Mouse (Mus musculus): ENCODE data around the gene Lce1i. TPM values are rescaled to one million over a fixed set of nuclear protein-coding genes. Genes with fewer than 3 reads are reported as not detected.
"Not testable (repeated sequence)": the region's sequence is repeated elsewhere in the genome, so short reads cannot be mapped to it uniquely, and the experiment has no call there.

The Lce1i gene
- polyA plus RNA-seq (2015; fragmentation: Nextera tagmentation; extraction: Ambion mirVana): not detected in 2 replicates

DNA sequence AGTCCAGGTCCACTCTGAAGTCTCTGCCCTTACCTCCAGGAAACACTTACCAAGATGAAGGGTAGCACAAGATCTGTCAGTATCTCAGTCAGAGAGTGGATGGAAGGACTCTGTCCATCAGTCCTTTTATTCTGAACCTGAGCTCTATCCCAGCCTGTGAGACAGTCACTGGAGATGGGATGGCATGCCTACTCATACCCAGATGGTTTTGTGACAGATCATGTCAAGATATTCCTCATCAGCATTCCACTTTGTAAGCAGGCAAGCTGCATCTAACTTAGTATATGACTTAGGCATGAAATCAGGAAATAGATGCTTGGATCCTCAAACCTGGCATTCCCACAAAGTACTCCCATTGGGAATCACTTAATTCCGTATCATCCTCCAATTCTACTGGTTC, at the start of gene Lce1i:
Lce1i (minus strand) TSS at position 101 of the 400 bp plus-strand sequence.
- H3K4me1 ChIP-seq: no peaks in the 10 kb centered on the region
- no peak within 1 kb of the TSS for H3K27ac ChIP-seq
- 81% methylated on average over 1 of the region's 1 CpGs for WGBS
- no peak for ATAC-seq (replicated peaks)
- no peaks in the 10 kb centered on the region for H3K36me3 ChIP-seq (replicated peaks)
- H3K9me3 ChIP-seq: no peaks in the 10 kb centered on the region
- H3K4me2 ChIP-seq: no peak within 1 kb of the TSS
- no peak within 1 kb of the TSS for H3K9ac ChIP-seq
- no peaks in the 10 kb centered on the region for H3K27me3 ChIP-seq (replicated peaks)
- no peak within 1 kb of the TSS for H3K4me3 ChIP-seq

DNA sequence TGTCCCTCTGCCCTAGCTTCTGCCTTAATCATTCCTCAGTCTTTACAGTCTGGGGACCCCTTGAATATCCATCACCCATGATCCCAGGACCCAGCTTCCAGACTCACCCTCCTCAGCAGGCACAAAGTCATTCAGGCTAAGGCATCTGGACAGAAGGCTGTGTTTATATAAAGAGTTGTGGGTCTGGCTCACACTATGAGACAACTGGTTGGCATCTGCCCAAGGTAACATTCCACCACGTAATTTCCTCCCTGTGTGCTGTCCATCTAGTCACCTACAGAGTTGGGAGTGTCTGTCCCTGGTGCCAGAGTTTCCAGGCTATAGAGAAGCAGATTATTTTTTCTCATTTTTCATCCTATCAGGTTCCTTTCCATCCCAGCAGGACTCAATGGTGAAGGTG, 48.4 kb upstream of the Lce1i start, which contains the start of gene Kprp:
Kprp (minus strand) TSS at position 140 of the 400 bp plus-strand sequence.
- Histone ChIP-seq H3K9me3 (no peaks in the 10 kb centered on the region), H3K9ac (no peak within 1 kb of the TSS), H3K4me1 (no peaks in the 10 kb centered on the region), H3K27ac (no peak within 1 kb of the TSS), H3K27me3 (replicated peaks) (no peaks in the 10 kb centered on the region), H3K36me3 (replicated peaks) (no peaks in the 10 kb centered on the region), H3K4me3 (no peak within 1 kb of the TSS), H3K4me2 (no peak within 1 kb of the TSS)
- WGBS: 66% methylated on average over 1 of the region's 1 CpGs
- no peak for ATAC-seq (replicated peaks)

DNA sequence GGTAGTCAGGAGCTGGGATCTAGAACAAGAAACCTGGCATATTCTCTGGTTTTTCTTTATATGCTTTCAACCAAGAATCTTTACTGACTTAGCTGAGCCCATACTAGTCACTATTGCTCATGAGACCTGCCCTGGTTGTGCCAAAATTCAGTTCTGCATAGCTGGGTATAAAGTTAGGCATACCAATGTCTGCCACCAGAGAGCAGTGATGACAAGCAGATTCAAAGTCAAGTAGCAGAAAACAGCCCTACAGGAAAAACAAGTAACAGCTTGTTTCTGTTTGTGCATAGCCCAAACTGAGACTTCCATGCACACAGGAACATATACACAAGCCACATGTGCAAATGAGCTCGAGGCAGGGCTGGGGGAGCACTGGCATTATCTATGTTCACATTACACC, 47.1 kb upstream of the Lce1i start:
- Histone ChIP-seq H3K4me2 (no peak overlapping the region), H3K4me3 (no peak overlapping the region)
- 33% methylated on average over 1 of the region's 1 CpGs for WGBS

GRCm38 (mm10) chr3:92816036-92816435, 37.3 kb upstream of the Lce1i start:
- not testable (repeated sequence) for H3K4me2 ChIP-seq; ATAC-seq (replicated peaks); H3K27ac ChIP-seq; H3K4me3 ChIP-seq; H3K9ac ChIP-seq; H3K36me3 ChIP-seq (replicated peaks); H3K4me1 ChIP-seq; H3K27me3 ChIP-seq (replicated peaks); H3K9me3 ChIP-seq
- 90% methylated on average over 2 of the region's 2 CpGs for WGBS

More for the DNA sequence above, 47.1 kb upstream of the Lce1i start:
- Histone ChIP-seq H3K9me3 (no peaks in the 10 kb centered on the region), H3K27ac (no peak overlapping the region), H3K36me3 (replicated peaks) (no peaks in the 10 kb centered on the region), H3K9ac (no peak overlapping the region), H3K27me3 (replicated peaks) (no peaks in the 10 kb centered on the region), H3K4me1 (no peaks in the 10 kb centered on the region)
- no peak for ATAC-seq (replicated peaks)

- ATAC-seq (replicated peaks): no peak
- H3K27me3 ChIP-seq (replicated peaks): no peaks in the 10 kb centered on the region
- no peaks in the 10 kb centered on the region for H3K9me3 ChIP-seq
- H3K4me2 ChIP-seq: no peak overlapping the region
- H3K9ac ChIP-seq: no peak overlapping the region
- H3K4me1 ChIP-seq: no peaks in the 10 kb centered on the region
- no peaks in the 10 kb centered on the region for H3K36me3 ChIP-seq (replicated peaks)
- no peak overlapping the region for H3K4me3 ChIP-seq
- 92% methylated on average over 3 of the region's 3 CpGs for WGBS
- no peak overlapping the region for H3K27ac ChIP-seq
Measured at GRCm38 (mm10) chr3:92815581-92815980, 36.9 kb upstream of the Lce1i start.

DNA sequence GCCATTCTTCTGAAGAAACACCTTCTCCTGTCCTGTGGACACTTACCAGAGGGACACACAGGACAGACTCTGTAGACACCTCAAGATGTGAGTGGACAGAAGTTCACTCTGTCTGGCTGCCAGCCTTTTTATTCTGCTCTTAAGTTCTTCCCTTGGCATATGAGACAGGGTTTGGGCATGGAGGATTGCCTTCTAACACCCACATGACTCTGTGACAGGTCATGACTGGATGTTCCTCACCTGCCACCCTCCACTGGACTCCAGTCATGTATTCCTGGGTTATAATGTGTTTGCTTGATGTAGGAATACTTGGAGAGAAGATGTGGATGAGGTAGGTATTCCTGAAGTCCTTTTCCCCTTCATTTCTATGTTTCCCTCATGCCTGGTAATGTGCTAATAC, 29.1 kb upstream of the Lce1i start, which contains the start of gene Lce1k:
Lce1k (minus strand) TSS at position 101 of the 400 bp plus-strand sequence.
- ATAC-seq (replicated peaks): no peak
- Histone ChIP-seq H3K27me3 (replicated peaks) (no peaks in the 10 kb centered on the region), H3K9me3 (no peaks in the 10 kb centered on the region), H3K4me2 (no peak within 1 kb of the TSS), H3K36me3 (replicated peaks) (no peaks in the 10 kb centered on the region), H3K4me1 (no peaks in the 10 kb centered on the region), H3K9ac (no peak within 1 kb of the TSS), H3K27ac (no peak within 1 kb of the TSS), H3K4me3 (no peak within 1 kb of the TSS)

DNA sequence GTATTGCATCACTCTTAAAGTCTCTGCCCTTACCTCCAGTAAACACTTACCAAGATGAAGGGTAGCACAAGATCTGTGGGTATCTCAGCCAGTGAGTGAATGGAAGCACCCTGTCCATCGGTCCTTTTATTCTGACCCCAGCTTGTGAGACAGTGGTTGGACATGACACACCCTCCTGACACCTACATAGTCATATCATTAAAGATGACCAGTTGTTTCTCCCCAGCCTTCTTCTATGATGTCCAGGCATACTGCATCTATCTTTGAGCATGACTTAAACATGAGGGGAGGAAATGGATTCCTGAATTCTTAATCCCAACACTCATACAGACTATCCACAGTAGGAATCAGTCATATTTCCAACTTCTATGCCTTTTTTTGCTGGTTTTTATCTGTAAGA, 11.7 kb upstream of the Lce1i start, which contains the start of gene Lce1j:
Lce1j (minus strand) TSS at position 101 of the 400 bp plus-strand sequence.
- Histone ChIP-seq H3K36me3 (replicated peaks) (no peaks in the 10 kb centered on the region), H3K4me2 (no peak within 1 kb of the TSS), H3K9me3 (no peaks in the 10 kb centered on the region), H3K27me3 (replicated peaks) (no peaks in the 10 kb centered on the region), H3K4me3 (no peak within 1 kb of the TSS), H3K9ac (no peak within 1 kb of the TSS), H3K27ac (no peak within 1 kb of the TSS), H3K4me1 (no peaks in the 10 kb centered on the region)
- ATAC-seq (replicated peaks): no peak
- 89% methylated on average over 1 of the region's 1 CpGs for WGBS

DNA sequence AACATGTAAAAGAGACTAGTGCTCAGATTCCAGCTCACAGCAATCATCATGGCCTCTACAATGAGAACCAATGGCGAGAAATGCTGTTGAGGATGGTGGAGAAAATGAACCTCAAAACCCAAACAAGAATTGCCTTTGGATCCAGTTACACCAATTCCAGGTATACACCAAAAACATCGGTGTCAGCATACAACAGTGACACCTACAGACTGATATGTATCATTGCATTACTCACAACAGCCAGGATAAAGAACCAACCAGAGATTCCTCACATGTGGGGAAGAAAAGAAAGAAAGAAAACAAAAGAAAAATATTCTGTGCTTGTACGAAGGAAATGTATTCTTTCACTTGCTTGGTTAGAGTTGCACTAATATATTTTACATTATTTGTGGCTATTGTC, 7.1 kb downstream of the Lce1i start:
- H3K27me3 ChIP-seq (replicated peaks): no peaks in the 10 kb centered on the region
- H3K9ac ChIP-seq: no peak overlapping the region
- no peaks in the 10 kb centered on the region for H3K36me3 ChIP-seq (replicated peaks)
- H3K9me3 ChIP-seq: no peaks in the 10 kb centered on the region
- H3K4me2 ChIP-seq: no peak overlapping the region
- H3K4me1 ChIP-seq: no peaks in the 10 kb centered on the region
- no peak overlapping the region for H3K4me3 ChIP-seq
- 23% methylated on average over 3 of the region's 3 CpGs for WGBS
- no peak for ATAC-seq (replicated peaks)
- H3K27ac ChIP-seq: no peak overlapping the region

DNA sequence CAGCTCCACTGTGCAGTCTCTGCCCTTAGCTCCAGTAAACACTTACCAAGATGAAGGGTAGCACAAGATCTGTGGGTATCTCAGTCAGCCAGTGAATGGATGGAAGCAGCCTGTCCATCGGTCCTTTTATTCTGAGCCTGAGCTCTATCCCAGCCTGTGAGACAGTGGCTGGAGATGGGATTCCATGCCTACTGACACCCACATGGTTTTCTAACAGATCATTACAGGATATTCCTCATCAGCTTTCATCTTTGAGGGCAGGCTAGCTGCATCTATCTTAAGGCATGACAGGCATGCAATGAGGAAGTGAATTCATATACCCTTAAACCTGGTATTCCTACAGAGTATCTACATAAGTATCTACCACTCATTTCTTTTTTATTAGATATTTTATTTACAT, 13.7 kb downstream of the Lce1i start, which contains the start of gene Lce1h:
Lce1h (minus strand) TSS at position 101 of the 400 bp plus-strand sequence.
- WGBS: 100% methylated on average over 1 of the region's 1 CpGs
- Histone ChIP-seq H3K9ac (no peak within 1 kb of the TSS), H3K4me1 (no peaks in the 10 kb centered on the region), H3K36me3 (replicated peaks) (no peaks in the 10 kb centered on the region), H3K4me3 (no peak within 1 kb of the TSS), H3K27ac (no peak within 1 kb of the TSS), H3K27me3 (replicated peaks) (no peaks in the 10 kb centered on the region), H3K9me3 (no peaks in the 10 kb centered on the region), H3K4me2 (no peak within 1 kb of the TSS)
- no peak for ATAC-seq (replicated peaks)

DNA sequence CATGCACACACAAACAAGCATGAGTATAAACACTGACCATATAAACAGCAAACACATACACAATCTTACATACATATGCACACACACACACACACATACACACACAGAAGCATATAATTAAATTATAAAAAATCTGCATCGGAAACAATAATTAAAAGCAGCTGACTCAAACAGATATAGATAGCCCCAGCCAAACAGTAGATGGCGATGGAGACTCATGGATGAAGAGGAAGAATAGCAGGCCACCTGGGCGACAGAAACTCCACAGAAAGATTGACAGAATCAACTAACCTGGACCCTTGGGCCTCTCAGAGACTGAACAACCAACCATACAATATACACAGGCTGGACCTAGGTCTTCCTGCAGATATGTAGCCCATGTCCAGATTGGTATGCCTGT, 25.5 kb downstream of the Lce1i start:
- no peak; the same call in 1 of the 2 replicates for ATAC-seq (replicated peaks)
- H3K4me2 ChIP-seq: no peak overlapping the region
- 46% methylated on average over 3 of the region's 3 CpGs for WGBS
- no peaks in the 10 kb centered on the region for H3K36me3 ChIP-seq (replicated peaks)
- H3K4me1 ChIP-seq: no peaks in the 10 kb centered on the region
- H3K27ac ChIP-seq: no peak overlapping the region
- H3K27me3 ChIP-seq (replicated peaks): no peaks in the 10 kb centered on the region
- H3K9me3 ChIP-seq: no peaks in the 10 kb centered on the region
- H3K9ac ChIP-seq: no peak overlapping the region
- H3K4me3 ChIP-seq: no peak overlapping the region

GRCm38 (mm10) chr3:92752238-92752637, 26.5 kb downstream of the Lce1i start, which contains the start of gene Lce1g:
TSS of gene Lce1g (minus strand) at chr3:92752338.
- no peak within 1 kb of the TSS for H3K4me3 ChIP-seq
- no peak within 1 kb of the TSS for H3K4me2 ChIP-seq
- no peaks in the 10 kb centered on the region for H3K27me3 ChIP-seq (replicated peaks)
- no peak within 1 kb of the TSS for H3K27ac ChIP-seq
- WGBS: 93% methylated on average over 1 of the region's 1 CpGs
- ATAC-seq (replicated peaks): no peak
- H3K36me3 ChIP-seq (replicated peaks): no peaks in the 10 kb centered on the region
- no peaks in the 10 kb centered on the region for H3K4me1 ChIP-seq
- H3K9ac ChIP-seq: no peak within 1 kb of the TSS
- no peaks in the 10 kb centered on the region for H3K9me3 ChIP-seq

DNA sequence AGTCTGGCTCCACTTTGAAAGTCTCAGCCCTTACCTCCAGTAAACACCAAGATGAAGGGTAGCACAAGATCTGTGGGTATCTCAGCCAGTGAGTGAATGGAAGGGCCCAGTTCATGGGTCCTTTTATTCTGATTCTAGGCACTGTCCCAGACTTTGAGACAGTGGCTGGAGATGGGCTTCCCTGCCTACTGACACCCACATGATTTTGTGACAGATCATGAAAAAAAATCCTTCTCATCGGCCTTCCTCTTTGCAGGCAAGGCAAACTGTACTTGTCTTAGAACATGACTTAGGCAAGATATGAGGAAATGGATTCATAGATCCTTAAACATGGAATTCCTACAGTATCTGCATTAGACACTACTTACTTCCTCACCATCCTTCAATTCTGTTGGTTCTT, 39.7 kb downstream of the Lce1i start, which contains the start of gene Gm38119:
Gm38119 (minus strand) TSS at position 101 of the 400 bp plus-strand sequence.
- Histone ChIP-seq H3K4me1 (no peaks in the 10 kb centered on the region), H3K4me2 (no peak within 1 kb of the TSS), H3K27me3 (replicated peaks) (no peaks in the 10 kb centered on the region), H3K27ac (no peak within 1 kb of the TSS), H3K9ac (no peak within 1 kb of the TSS), H3K4me3 (no peak within 1 kb of the TSS), H3K36me3 (replicated peaks) (no peaks in the 10 kb centered on the region), H3K9me3 (no peaks in the 10 kb centered on the region)
- 61% methylated on average over 1 of the region's 1 CpGs for WGBS
- ATAC-seq (replicated peaks): no peak
